Mouse (Mus musculus): ENCODE measurements around the gene Rdx. TPM values are rescaled to one million over a fixed set of nuclear protein-coding genes. Genes with fewer than 3 reads are reported as not detected.
"Not testable (repeated sequence)": the region's sequence is repeated elsewhere in the genome, so short reads cannot be mapped to it uniquely, and the experiment has no call there.

The Rdx gene
- polyA plus RNA-seq, 1 experiment from 2014 or later: 97.2 TPM

- ATAC-seq (ENCODE audit: insufficient read depth, low FRiP score, low read depth): no peak
- Histone ChIP-seq H3K27me3 (replicated peaks) (no peaks in the 10 kb centered on the region), H3K4me3 (replicated peaks) (no peak overlapping the region), H3K36me3 (peaks cover 5% of the 10 kb centered on the region; the same call in 1 of the 2 replicates), H3K27ac (no peak overlapping the region), H3K4me2 (no peak overlapping the region), H3K9ac (no peak overlapping the region), H3K4me1 (no peaks in the 10 kb centered on the region), H3K9me3 (no peaks in the 10 kb centered on the region)
- 62% methylated on average over 2 of the region's 2 CpGs for WGBS
These were observed 12.8 kb downstream of the Rdx start for GRCm38 (mm10) chr9:52059788-52060187.

- no peak overlapping the region for H3K9ac ChIP-seq
- no peak for ATAC-seq (ENCODE audit: insufficient read depth, low FRiP score, low read depth)
- H3K27me3 ChIP-seq (replicated peaks): no peaks in the 10 kb centered on the region
- no peaks in the 10 kb centered on the region for H3K9me3 ChIP-seq
- 81% methylated on average over 2 of the region's 2 CpGs for WGBS
- H3K4me3 ChIP-seq (replicated peaks): no peak overlapping the region
- H3K4me2 ChIP-seq: no peak overlapping the region
- H3K27ac ChIP-seq: no peak overlapping the region
- H3K4me1 ChIP-seq: no peaks in the 10 kb centered on the region
- H3K36me3 ChIP-seq: peaks cover 35% of the 10 kb centered on the region
These were observed 23.1 kb downstream of the Rdx start for GRCm38 (mm10) chr9:52070052-52070451.

- not testable (repeated sequence) for H3K4me3 ChIP-seq (replicated peaks); ATAC-seq (ENCODE audit: insufficient read depth, low FRiP score, low read depth); H3K27me3 ChIP-seq (replicated peaks); H3K9ac ChIP-seq; H3K4me1 ChIP-seq; H3K9me3 ChIP-seq; H3K27ac ChIP-seq; H3K4me2 ChIP-seq
- H3K36me3 ChIP-seq: peaks cover 31% of the 10 kb centered on the region
These were observed 24.4 kb downstream of the Rdx start for GRCm38 (mm10) chr9:52071352-52071751.

GRCm38 (mm10) chr9:52072202-52072601 is 25.2 kb downstream of the Rdx start:
- H3K27me3 ChIP-seq (replicated peaks): no peaks in the 10 kb centered on the region
- no peak overlapping the region for H3K4me3 ChIP-seq (replicated peaks)
- H3K9me3 ChIP-seq: no peaks in the 10 kb centered on the region
- no peak overlapping the region for H3K4me2 ChIP-seq
- ATAC-seq (ENCODE audit: insufficient read depth, low FRiP score, low read depth): no peak
- H3K27ac ChIP-seq: no peak overlapping the region
- H3K36me3 ChIP-seq: peaks cover 28% of the 10 kb centered on the region
- H3K9ac ChIP-seq: no peak overlapping the region
- no peaks in the 10 kb centered on the region for H3K4me1 ChIP-seq

GRCm38 (mm10) chr9:52076089-52076488 is 29.1 kb downstream of the Rdx start:
- no peaks in the 10 kb centered on the region for H3K27me3 ChIP-seq (replicated peaks)
- 89% methylated on average over 2 of the region's 2 CpGs for WGBS
- no peak overlapping the region for H3K4me2 ChIP-seq
- H3K36me3 ChIP-seq: peaks cover 26% of the 10 kb centered on the region
- ATAC-seq (ENCODE audit: insufficient read depth, low FRiP score, low read depth): no peak
- H3K27ac ChIP-seq: no peak overlapping the region
- no peaks in the 10 kb centered on the region for H3K4me1 ChIP-seq
- no peaks in the 10 kb centered on the region for H3K9me3 ChIP-seq
- H3K9ac ChIP-seq: no peak overlapping the region
- H3K4me3 ChIP-seq (replicated peaks): no peak overlapping the region

- Histone ChIP-seq H3K9ac (no peak overlapping the region), H3K36me3 (peaks cover 26% of the 10 kb centered on the region), H3K9me3 (no peaks in the 10 kb centered on the region), H3K4me2 (no peak overlapping the region), H3K4me1 (no peaks in the 10 kb centered on the region), H3K4me3 (replicated peaks) (no peak overlapping the region), H3K27me3 (replicated peaks) (no peaks in the 10 kb centered on the region), H3K27ac (no peak overlapping the region)
- no peak for ATAC-seq (ENCODE audit: insufficient read depth, low FRiP score, low read depth)
- WGBS: 73% methylated on average over 1 of the region's 1 CpGs
These were observed 30.7 kb downstream of the Rdx start for GRCm38 (mm10) chr9:52077692-52078091.

GRCm38 (mm10) chr9:52081979-52082378 is 35.0 kb downstream of the Rdx start:
- WGBS: 51% methylated on average over 2 of the region's 2 CpGs
- no peak overlapping the region for H3K27ac ChIP-seq
- H3K4me1 ChIP-seq: no peaks in the 10 kb centered on the region
- H3K4me2 ChIP-seq: no peak overlapping the region
- H3K9me3 ChIP-seq: no peaks in the 10 kb centered on the region
- no peaks in the 10 kb centered on the region for H3K27me3 ChIP-seq (replicated peaks)
- H3K4me3 ChIP-seq (replicated peaks): no peak overlapping the region
- H3K9ac ChIP-seq: no peak overlapping the region
- no peak for ATAC-seq (ENCODE audit: insufficient read depth, low FRiP score, low read depth)
- H3K36me3 ChIP-seq: peaks cover 29% of the 10 kb centered on the region

GRCm38 (mm10) chr9:52082414-52082813 is 35.4 kb downstream of the Rdx start:
- no peak for ATAC-seq (ENCODE audit: insufficient read depth, low FRiP score, low read depth)
- Histone ChIP-seq H3K4me3 (replicated peaks) (no peak overlapping the region), H3K9me3 (no peaks in the 10 kb centered on the region), H3K9ac (no peak overlapping the region), H3K36me3 (peaks cover 33% of the 10 kb centered on the region), H3K27ac (no peak overlapping the region), H3K27me3 (replicated peaks) (no peaks in the 10 kb centered on the region), H3K4me2 (no peak overlapping the region), H3K4me1 (no peaks in the 10 kb centered on the region)
- 75% methylated on average over 4 of the region's 4 CpGs for WGBS

- WGBS: 90% methylated on average over 9 of the region's 9 CpGs
These were observed 44.8 kb downstream of the Rdx start for GRCm38 (mm10) chr9:52091752-52092151.

GRCm38 (mm10) chr9:52092311-52092710 is 45.3 kb downstream of the Rdx start:
- Histone ChIP-seq H3K27ac (no peak overlapping the region), H3K9ac (no peak overlapping the region), H3K9me3 (no peaks in the 10 kb centered on the region), H3K4me2 (no peak overlapping the region), H3K4me3 (replicated peaks) (no peak overlapping the region), H3K27me3 (replicated peaks) (no peaks in the 10 kb centered on the region), H3K4me1 (no peaks in the 10 kb centered on the region), H3K36me3 (0 out of 2 replicates have a peak, but pooled peaks cover 6% of the 10 kb centered on the region)
- ATAC-seq (ENCODE audit: insufficient read depth, low FRiP score, low read depth): no peak
- 86% methylated on average over 5 of the region's 5 CpGs for WGBS

More at GRCm38 (mm10) chr9:52091752-52092151, 44.8 kb downstream of the Rdx start:
- Histone ChIP-seq H3K9ac (no peak overlapping the region), H3K4me1 (no peaks in the 10 kb centered on the region), H3K36me3 (peaks cover 11% of the 10 kb centered on the region; the same call in 1 of the 2 replicates), H3K4me3 (replicated peaks) (no peak overlapping the region), H3K27me3 (replicated peaks) (no peaks in the 10 kb centered on the region), H3K4me2 (no peak overlapping the region), H3K27ac (no peak overlapping the region), H3K9me3 (no peaks in the 10 kb centered on the region)
- no peak for ATAC-seq (ENCODE audit: insufficient read depth, low FRiP score, low read depth)

GRCm38 (mm10) chr9:52093108-52093507 is 46.1 kb downstream of the Rdx start:
- H3K4me1 ChIP-seq: no peaks in the 10 kb centered on the region
- H3K9ac ChIP-seq: no peak overlapping the region
- no peaks in the 10 kb centered on the region for H3K36me3 ChIP-seq
- H3K9me3 ChIP-seq: no peaks in the 10 kb centered on the region
- no peak overlapping the region for H3K27ac ChIP-seq
- WGBS: 58% methylated on average over 8 of the region's 8 CpGs
- no peak overlapping the region for H3K4me3 ChIP-seq (replicated peaks)
- 0 out of 2 replicates have a peak, but pooled peaks cover under 1% of the 10 kb centered on the region for H3K27me3 ChIP-seq (replicated peaks)
- H3K4me2 ChIP-seq: no peak overlapping the region
- no peak; the same call in 1 of the 2 replicates for ATAC-seq (ENCODE audit: insufficient read depth, low FRiP score, low read depth)

- ATAC-seq (ENCODE audit: insufficient read depth, low FRiP score, low read depth): no peak
- no peaks in the 10 kb centered on the region for H3K9me3 ChIP-seq
- H3K27me3 ChIP-seq (replicated peaks): 0 out of 2 replicates have a peak, but pooled peaks cover 2% of the 10 kb centered on the region
- no peak overlapping the region for H3K4me2 ChIP-seq
- H3K4me3 ChIP-seq (replicated peaks): no peak overlapping the region
- WGBS: 78% methylated on average over 5 of the region's 5 CpGs
- H3K36me3 ChIP-seq: no peaks in the 10 kb centered on the region
- no peak overlapping the region for H3K27ac ChIP-seq
- H3K9ac ChIP-seq: no peak overlapping the region
- no peaks in the 10 kb centered on the region for H3K4me1 ChIP-seq
These were observed 47.0 kb downstream of the Rdx start for GRCm38 (mm10) chr9:52094016-52094415.

GRCm38 (mm10) chr9:52094471-52094980 is 47.6 kb downstream of the Rdx start:
- H3K27ac ChIP-seq: no peak overlapping the region
- no peak overlapping the region for H3K4me2 ChIP-seq
- no peak overlapping the region for H3K9ac ChIP-seq
- H3K9me3 ChIP-seq: no peaks in the 10 kb centered on the region
- H3K4me1 ChIP-seq: no peaks in the 10 kb centered on the region
- no peak for ATAC-seq (ENCODE audit: insufficient read depth, low FRiP score, low read depth)
- H3K27me3 ChIP-seq (replicated peaks): 0 out of 2 replicates have a peak, but pooled peaks cover 2% of the 10 kb centered on the region
- no peak overlapping the region for H3K4me3 ChIP-seq (replicated peaks)
- H3K36me3 ChIP-seq: no peaks in the 10 kb centered on the region
- 72% methylated on average over 10 of the region's 10 CpGs for WGBS

All from stomach, embryonic 15.5 days (tissue).